Mouse (Mus musculus) embryonic fibroblast, embryonic 13.5 days (primary cell): ENCODE measurements around the gene Gm29609.

Source experiments
- CTCF ChIP-seq: IDR thresholded peaks from 2 replicates; pipeline ENCODE4 v1.5.1; 2011; ENCODE audit warnings: mild to moderate bottlenecking, control low read depth, low read length, moderate library complexity, borderline replicate concordance; ENCODE audit not compliant: insufficient read depth
- POLR2A ChIP-seq: IDR thresholded peaks from 2 replicates; pipeline ENCODE4 v1.6.1; 2011; ENCODE audit warnings: low read depth, mild to moderate bottlenecking, control low read depth, low read length, moderate library complexity

GRCm38 (mm10) chr5:31123481-31123880, 56.2 kb downstream of the Gm29609 start:
- TF ChIP-seq CTCF (no peak), POLR2A (no peak)
